Mouse (Mus musculus) mammary gland, adult 2 months (tissue): ENCODE results near the gene Hmox1. TPM values are rescaled to one million over a fixed set of nuclear protein-coding genes. Genes with fewer than 3 reads are reported as not detected.

Source experiments
- polyA plus RNA-seq: library from polyadenylated mRNA; depleted of rRNA; stranded (reverse); fragments of >200 nt; gene quantifications from 2 replicates; pipeline ENCODE4 v1.2.3, GENCODE M21; 2012; ENCODE audit warnings: low replicate concordance; rRNA removed

Hmox1 gene
- 40.1 and 46.6 TPM in 2 replicates for polyA plus RNA-seq

GRCm38 (mm10) chr8:75093399-75094156 is at the start of gene Hmox1:
Hmox1 (plus strand) TSS chr8:75093621.

DNA sequence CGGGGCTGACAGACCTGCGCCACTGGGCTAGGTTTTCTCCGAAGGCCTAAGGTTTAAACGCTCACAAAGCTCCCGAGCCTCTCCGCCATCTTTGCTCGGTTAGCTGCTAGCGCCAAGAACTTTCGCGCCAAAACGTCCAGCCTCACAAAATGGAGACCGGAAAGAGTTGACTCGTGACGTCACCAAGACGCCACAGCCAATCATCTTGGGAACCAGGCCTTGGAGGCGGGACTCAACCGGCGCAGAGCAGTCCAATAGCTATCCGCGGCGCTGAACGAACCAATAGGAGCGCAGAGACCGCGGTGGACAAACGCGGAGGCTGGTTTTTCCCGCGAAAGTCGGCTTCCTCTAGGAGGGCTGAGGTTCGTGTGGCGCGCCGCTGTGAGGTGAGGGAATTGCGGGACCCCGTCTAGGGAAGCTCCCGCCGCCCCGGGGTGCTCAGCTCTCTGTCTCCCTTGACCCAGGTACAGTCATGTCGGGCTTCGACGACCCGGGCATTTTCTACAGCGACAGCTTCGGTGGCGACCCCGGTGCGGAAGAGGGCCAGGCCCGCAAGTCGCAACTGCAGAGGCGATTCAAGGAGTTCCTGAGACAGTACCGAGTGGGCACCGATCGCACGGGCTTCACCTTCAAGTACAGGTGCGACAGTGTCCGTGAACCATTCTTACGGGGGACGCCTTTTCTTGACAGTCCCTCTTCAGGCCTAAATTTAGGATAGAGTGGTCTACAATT is 16.0 kb downstream of the Hmox1 start, which contains the start of gene Mcm5:
Gene Mcm5 (plus strand): TSS at position 334 of the 732 bp plus-strand sequence.

Other genes starting within 250 kb of the Hmox1 start
- not detected in 2 replicates for gene Isx, start 220.4 kb upstream of the Hmox1 start, polyA plus RNA-seq
- 11.8 and 21.0 TPM in 2 replicates for gene Hmgxb4, start 100.3 kb upstream of the Hmox1 start, polyA plus RNA-seq
- gene Tom1, start 59.9 kb upstream of the Hmox1 start, polyA plus RNA-seq, result 28.4 and 71.1 TPM in 2 replicates
- gene Mcm5, start 15.9 kb downstream of the Hmox1 start, polyA plus RNA-seq, result 13.6 and 17.6 TPM in 2 replicates
- gene Rasd2, start 120.3 kb downstream of the Hmox1 start, polyA plus RNA-seq, result 1.2 and 2.9 TPM in 2 replicates